Mouse (Mus musculus): Measurements from ENCODE around the gene Eif4e2. TPM values are rescaled to one million over a fixed set of nuclear protein-coding genes. Genes with fewer than 3 reads are reported as not detected.

Gene Eif4e2
- total RNA-seq, 2 experiments from 2014 or later: 59.6 to 66.5 TPM

GRCm38 (mm10) chr1:87200811-87201210, 12.9 kb upstream of the Eif4e2 start:
- no peak for DNase-seq (ENCODE audit: extremely low spot score in 1 of 2, low spot score in 1 of 2)

DNA sequence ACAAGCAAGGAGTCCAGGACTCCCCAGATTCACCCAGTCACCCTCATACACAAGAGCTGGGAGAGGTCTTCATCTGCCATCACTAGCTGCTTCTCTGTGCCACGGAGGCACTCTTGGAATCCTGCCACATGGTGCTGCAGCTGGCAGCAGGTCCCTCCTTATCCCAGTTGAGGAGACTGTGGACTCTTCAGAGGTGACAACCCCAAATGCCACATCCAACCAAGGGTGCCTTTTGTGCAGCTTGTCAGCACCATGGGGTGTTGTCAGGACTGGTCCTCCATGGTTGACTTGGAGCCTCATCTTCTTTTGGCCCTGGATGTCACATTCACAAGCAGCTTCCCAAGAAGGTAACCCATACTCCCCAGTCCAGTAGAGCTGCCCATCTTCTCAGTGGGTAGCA, 11.9 kb upstream of the Eif4e2 start:
- no peak for DNase-seq (ENCODE audit: extremely low spot score in 1 of 2, low spot score in 1 of 2)

DNA sequence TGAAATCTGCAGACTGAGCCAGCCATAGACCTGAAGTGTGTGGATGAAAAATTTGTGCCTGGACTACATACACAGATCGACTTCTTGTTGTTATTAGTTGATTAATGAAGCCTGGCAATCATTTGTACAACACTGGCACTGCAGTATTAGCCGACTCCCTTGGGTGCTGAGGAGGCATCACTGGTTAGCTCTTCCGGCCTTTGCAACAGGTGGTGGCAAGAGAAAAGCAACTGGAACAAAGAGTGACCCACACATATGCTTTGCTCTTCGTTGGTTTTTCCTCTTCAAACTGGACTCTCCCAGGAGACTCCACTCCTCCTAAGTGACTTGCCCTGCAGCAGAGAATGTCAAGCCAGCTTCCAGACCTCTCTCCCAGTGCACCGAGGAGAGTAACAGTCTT, 9.9 kb upstream of the Eif4e2 start:
- DNase-seq (ENCODE audit: extremely low spot score in 1 of 2, low spot score in 1 of 2): no peak

DNA sequence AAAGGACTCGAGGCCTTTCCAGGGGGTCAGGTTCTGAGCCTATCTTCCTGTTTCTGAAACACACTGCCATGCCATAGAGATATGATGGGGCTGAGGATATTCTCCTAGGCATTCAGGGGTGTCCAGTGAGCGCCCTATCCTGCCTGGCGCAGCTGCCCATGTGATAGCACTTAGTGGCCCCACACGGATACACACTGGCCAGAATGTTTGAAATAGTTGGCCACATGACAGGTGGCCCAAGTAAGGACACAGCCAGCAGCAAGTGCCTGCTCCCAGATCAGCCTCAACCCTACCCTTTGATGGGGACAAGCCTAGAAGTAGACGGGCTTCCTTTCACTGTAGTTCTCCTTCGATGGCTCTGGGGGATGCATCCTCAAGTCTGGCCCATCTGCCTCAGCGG, 9.2 kb upstream of the Eif4e2 start, which contains the start of gene Chrng:
Gene Chrng, plus strand, starts transcription at position 193 of the 400 bp plus-strand sequence.
- DNase-seq (ENCODE audit: extremely low spot score in 1 of 2, low spot score in 1 of 2): no peak

DNA sequence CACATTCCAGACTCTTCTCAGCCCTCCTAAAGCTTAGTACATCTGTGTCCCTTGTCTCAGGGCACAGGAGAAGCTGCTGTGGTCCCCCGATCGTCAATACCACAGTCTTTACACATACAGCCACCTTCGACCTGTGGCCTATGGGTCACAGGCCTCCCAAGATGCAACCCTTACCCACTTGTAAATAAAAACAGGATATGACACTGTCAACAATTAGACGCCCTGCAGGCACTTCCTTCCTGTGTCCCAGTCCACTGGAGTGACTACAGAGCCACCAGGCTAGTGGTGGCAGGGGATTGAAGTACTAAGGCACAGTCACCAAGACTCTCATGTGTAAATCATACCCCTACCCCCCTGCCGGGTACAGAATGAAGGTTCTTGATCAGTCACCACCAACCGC, 8.7 kb upstream of the Eif4e2 start:
- DNase-seq (ENCODE audit: extremely low spot score in 1 of 2, low spot score in 1 of 2): no peak

GRCm38 (mm10) chr1:87205502-87205901, 8.2 kb upstream of the Eif4e2 start:
- DNase-seq (ENCODE audit: extremely low spot score in 1 of 2, low spot score in 1 of 2): no peak

DNA sequence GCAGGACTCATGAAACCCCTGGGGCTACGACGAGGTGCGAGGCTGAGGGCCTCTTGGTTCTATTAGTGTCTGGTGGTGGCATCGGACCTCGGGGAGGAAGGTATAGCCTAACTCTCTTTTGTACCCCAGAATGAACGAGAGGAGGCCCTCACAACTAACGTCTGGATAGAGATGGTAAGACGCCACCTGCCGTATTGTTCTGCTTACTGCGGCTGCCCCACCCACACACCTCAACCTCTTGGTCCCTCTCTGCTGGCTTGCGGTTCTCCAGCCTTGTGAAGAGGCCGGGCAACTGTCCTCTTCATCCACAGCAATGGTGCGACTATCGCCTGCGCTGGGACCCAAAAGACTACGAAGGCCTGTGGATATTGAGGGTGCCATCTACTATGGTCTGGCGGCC, 7.4 kb upstream of the Eif4e2 start:
- no peak for DNase-seq (ENCODE audit: extremely low spot score in 1 of 2, low spot score in 1 of 2)

- no peak for DNase-seq (ENCODE audit: extremely low spot score in 1 of 2, low spot score in 1 of 2)
Measured at GRCm38 (mm10) chr1:87211431-87211830, 2.3 kb upstream of the Eif4e2 start.

DNA sequence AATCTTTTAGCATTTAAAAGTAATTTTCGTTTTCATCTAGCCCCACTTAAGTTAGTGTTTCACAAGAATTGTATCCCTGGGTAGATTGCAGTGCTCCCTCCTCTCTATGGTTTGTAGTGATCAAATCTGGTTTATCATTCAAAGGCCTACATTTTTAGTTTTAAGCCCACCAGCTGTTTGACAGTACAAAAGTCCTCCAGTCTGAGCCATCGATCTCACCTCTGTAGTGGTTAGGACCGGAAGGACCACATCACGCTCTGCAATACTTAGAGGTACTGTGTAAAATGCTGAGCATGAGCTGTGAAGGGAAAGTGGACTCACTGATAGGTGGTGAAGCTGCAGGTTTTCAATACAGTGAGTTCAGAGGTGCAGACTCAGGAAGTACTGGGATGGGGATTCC, 1.0 kb downstream of the Eif4e2 start:
- no peak for DNase-seq (ENCODE audit: extremely low spot score in 1 of 2, low spot score in 1 of 2)

DNA sequence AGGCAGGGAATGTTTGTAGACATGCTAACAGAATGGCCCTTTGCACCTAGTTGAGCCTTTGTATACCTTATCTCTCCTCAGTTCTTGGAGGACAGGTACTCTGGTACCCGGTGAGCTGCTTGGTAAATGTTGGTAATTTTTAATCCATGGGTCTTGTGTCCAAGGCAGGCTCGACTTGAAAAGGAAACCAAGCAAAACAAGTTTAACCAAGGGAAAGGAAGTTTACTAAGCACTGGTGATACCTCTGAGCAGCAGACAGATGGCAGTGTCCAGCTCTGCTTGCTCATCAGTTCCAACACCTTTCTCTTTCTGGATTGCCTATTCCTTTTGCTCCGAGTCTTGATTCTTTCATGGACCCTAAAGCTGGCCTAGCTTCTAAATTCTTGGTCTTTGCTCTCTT, 4.2 kb downstream of the Eif4e2 start:
- no peak for DNase-seq (ENCODE audit: extremely low spot score in 1 of 2, low spot score in 1 of 2)

DNA sequence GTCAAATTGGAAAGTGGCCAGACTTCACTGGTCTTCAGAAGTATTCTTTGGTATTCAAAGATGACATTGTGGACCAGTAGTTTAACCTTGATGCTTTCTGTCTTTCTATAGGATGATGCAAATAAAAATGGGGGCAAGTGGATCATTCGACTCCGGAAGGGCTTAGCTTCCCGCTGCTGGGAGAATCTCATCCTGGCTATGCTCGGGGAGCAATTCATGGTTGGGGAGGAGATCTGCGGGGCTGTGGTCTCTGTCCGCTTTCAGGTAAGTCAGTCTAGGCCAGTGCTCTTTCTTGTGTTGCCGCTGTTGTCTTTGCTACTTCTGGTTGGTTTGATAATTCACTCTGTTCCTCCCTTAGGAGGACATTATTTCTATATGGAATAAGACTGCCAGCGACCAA, 12.0 kb downstream of the Eif4e2 start:
- no peak for DNase-seq (ENCODE audit: extremely low spot score in 1 of 2, low spot score in 1 of 2)

DNA sequence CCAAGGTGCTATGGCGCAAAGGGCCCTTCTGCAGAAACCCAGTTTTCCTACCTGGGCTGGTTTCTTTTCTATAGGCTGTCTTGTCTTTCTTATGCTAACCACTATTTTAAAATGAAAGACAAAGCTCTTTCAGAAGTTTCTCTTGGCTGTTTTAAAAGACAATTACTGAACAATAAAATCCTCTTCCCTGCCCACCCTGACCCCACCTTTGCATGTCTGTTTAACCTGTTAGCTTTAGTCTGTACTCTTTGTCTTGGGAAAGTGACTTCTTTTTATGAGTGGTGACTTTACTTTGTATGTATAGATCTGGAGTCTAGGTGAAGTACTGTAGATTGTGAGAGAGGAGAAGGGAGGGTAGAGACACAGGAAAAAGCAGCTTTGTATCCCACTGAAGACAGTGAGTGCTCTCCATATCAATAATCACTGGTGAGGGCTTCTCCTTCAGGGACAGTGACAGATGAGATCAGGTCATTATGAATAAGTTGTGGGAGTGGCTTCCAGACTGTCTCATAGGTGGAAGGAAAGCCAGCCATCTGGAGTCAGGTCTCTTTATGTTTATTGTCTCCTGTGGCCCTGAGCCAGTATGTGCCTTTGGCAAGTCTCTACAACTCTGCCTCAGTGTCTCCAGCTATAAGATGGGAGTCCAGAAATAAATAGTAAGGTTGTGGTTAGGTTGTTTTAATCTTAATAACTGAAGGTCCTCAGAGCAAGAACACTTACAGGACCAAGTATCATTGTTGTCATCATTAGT, 12.9 kb downstream of the Eif4e2 start:
- no peak for DNase-seq (ENCODE audit: extremely low spot score in 1 of 2, low spot score in 1 of 2)

DNA sequence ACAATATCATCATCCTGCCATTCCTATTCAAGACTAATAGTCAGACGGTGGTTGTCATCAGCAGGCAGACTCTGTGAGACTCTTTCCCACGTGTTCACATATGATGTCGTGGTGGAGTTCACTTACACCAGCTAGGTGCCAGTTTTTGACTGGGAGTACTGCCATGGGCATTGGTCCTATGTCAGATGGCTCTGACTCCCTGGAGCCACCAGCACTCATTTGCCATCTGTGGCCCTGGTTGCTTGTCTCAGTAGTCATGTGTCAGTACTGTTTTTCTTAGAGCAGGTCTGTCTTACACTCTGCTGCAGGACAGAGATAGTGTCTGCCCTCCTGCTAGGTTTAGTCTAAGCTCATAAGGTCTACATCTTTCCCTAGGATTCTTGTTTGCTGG, 13.4 kb downstream of the Eif4e2 start:
- DNase-seq (ENCODE audit: extremely low spot score in 1 of 2, low spot score in 1 of 2): no peak

GRCm38 (mm10) chr1:87230606-87231005, 16.9 kb downstream of the Eif4e2 start:
- no peak for DNase-seq (ENCODE audit: extremely low spot score in 1 of 2, low spot score in 1 of 2)

GRCm38 (mm10) chr1:87232197-87232596, 18.5 kb downstream of the Eif4e2 start:
- no peak for DNase-seq (ENCODE audit: extremely low spot score in 1 of 2, low spot score in 1 of 2)

DNA sequence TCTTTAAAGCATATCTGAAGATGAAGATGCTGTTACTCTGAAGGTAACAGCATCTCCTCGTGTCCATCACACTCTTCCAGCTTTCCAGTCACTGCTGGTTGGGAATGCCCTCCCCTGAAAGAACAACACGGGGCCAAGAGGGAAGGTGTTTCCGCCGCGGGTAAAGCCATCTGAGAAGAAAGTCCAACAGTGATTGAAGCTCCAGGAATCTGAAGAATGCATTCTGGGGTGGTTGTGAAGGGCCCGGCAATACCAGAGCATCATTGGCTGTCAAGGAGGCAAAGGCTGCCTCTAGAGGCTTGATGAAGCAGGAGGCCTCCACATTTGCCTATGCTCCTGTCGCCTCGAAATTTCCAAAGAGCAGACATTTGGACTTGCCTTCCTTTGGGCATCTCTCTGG, 25.3 kb downstream of the Eif4e2 start:
- no peak for DNase-seq (ENCODE audit: extremely low spot score in 1 of 2, low spot score in 1 of 2)

DNA sequence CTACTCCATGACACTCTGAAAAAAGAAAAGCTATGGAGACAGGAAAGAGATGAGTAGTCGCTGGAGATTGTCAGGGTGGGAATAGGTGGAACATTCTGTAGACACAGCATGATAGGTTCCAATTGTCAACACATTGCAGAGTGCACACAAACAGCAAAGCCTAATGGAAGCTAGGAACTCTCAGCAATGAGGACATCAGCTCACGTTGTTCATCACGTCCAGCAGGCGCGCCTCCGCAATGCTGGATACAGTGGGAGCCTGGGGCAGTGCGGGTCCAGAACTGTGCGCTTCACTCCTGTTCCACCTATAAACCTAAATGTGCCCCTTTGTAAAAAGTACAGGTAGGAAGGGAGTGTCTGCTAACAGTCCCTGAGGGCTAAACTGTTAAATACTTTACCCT, 29.3 kb downstream of the Eif4e2 start:
- no peak for DNase-seq (ENCODE audit: extremely low spot score in 1 of 2, low spot score in 1 of 2)

- DNase-seq (ENCODE audit: extremely low spot score in 1 of 2, low spot score in 1 of 2): no peak
Measured at GRCm38 (mm10) chr1:87245430-87245829, 31.7 kb downstream of the Eif4e2 start.

DNA sequence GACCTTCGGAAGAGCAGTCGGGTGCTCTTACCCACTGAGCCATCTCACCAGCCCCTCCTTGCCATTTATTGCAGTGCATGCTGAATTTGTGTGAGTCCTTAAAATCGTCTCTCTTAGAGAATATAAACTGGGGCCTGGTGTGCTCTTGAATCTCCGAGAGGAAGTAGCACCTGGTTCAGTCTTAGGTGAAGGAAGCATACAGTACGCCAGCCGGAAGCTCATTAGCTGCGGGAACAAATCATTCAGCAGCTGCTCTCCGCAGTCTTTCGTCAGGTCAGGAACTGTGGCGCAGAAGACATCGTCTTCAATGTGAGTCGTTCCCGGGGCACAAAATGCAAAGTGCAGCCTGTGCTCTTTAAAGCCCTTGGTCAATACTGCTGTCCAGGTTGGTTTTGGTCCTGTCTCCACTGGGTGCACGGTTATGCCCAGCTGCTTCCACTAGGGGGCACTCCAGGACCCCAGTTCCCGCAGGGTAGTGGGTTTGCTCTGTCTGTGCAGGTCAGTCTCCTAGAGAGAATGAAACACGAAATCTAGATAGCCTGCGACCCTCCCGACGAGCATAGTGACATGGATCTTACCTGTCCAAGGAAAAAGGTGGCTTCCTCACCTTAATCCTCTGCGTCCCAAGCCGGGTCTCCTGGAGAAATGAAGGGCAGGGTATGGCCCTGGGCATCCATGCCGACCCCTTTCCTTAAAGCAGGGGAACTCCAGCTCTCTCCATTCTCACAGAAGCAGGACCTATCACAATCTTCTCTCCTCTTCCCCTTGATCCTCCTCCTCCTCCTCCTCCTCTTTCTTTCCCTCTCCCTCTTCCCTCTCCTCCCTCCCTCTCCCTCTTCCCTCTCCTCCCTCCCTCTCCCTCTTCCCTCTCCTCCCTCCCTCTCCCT, 32.5 kb downstream of the Eif4e2 start:
- peak; percentile 87 to 90 for DNase-seq (ENCODE audit: extremely low spot score in 1 of 2, low spot score in 1 of 2)

DNA sequence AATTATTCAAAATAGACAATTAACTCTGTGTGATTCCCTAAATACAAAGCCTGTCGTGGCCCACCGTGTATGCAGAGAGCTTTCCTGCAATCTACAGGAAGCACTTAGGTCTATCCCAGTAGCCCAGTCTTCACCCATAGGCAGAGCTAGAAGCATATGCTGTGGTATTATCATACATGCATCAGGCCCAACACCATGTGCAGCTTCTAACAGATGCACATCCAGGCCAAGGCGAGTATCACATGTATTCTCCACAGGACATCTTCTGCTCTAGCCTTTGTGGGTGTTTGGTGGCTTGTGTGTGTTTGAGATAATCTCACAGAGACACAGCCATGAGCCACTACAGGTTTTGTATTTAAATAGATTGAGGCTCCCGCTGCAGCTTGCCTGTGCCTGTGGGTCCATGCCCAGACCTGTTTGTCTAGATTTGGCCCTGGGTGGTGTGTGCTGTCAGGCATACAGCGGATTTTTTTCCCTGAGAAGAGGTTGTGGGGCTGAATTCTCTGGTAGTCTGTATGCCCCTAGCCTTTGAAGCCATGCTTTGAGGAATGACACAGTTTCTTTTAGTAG, 38.4 kb downstream of the Eif4e2 start:
- no peak for DNase-seq (ENCODE audit: extremely low spot score in 1 of 2, low spot score in 1 of 2)

- DNase-seq (ENCODE audit: extremely low spot score in 1 of 2, low spot score in 1 of 2): no peak
Measured at GRCm38 (mm10) chr1:87255173-87255572, 41.5 kb downstream of the Eif4e2 start.

Data from layer of hippocampus, postnatal 25 days (tissue).